Mouse (Mus musculus): ENCODE data around the gene Gdf1.

- no peak for TF ChIP-seq ZNF384 (IDR thresholded peaks at IDR 0.05; ENCODE audit: low read depth, low read length)
- no peak for TF ChIP-seq HCFC1 (IDR thresholded peaks at IDR 0.05; ENCODE audit: borderline replicate concordance, insufficient read depth, low read length)
- TF ChIP-seq ZC3H11A (IDR thresholded peaks at IDR 0.05; ENCODE audit: borderline replicate concordance, low read depth, low read length): no peak
- no peak for TF ChIP-seq MAFK (IDR thresholded peaks at IDR 0.05; ENCODE audit: insufficient read depth, low read depth, low read length)
These were observed 16.2 kb upstream of the Gdf1 start for GRCm38 (mm10) chr8:70313399-70313798.
